Mouse (Mus musculus) brain, embryonic 14.5 days (tissue): Measurements from ENCODE around the gene Astl.

Experiments used
- CTCF ChIP-seq: fragments of 200-500 bp; IDR thresholded peaks from 2 replicates; pipeline ENCODE4 v1.5.1; 2012; ENCODE audit warnings: inconsistent platforms, mild to moderate bottlenecking, moderate library complexity, borderline replicate concordance; ENCODE audit not compliant: insufficient read depth, insufficient read length; ENCODE audit errors: extremely low read depth
- POLR2A ChIP-seq: fragments of 200-500 bp; IDR thresholded peaks from 2 replicates; pipeline ENCODE4 v1.6.1; 2012; ENCODE audit warnings: mild to moderate bottlenecking, inconsistent platforms, borderline replicate concordance; ENCODE audit not compliant: poor library complexity, insufficient read depth, insufficient read length, severe bottlenecking; ENCODE audit errors: extremely low read depth

DNA sequence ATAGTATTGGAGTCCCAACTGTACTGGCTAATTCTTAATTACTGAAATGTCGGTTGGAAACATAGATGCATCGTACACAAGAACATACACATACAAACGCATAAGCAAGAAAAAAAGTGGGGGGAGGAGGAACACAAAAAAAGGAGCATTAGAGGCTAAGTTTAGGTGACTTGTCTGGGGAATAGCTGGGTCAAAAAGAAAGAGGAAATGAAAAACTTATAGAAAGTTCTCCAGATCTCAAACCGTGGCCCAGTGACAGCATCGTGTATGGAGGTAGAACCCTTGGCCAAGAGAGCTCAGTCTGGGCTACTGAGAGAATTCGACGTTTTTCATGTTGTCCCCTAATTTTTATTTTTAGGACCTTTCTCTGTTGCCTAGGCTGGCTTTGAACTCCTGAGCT, 27.8 kb upstream of the Astl start:
- no peak for TF ChIP-seq POLR2A
- no peak for TF ChIP-seq CTCF
